In the genomic region with DNA sequence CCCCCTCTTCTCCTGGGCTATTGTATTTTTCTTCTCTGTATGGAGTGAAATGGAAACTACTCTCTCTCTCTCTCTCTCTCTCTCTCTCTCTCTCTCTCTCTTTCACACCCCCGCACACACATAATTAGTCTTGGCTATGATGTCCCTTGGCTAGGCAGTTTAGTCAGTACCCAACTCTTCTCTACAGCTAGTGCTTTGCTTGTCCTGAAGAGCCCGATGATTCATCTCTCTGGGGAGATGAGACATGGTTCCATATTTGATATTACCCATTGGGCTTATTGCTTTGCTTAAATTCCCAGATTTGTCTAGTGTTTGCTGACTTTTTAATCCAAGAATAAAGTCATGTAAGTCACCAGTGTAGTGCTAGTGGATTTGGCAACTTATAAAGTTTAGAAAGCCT, we compare ENCODE assay signal across 17 mouse cellular contexts.
DNase-seq lines count a peak whose midpoint lies in the region; ATAC-seq and TF ChIP-seq lines count a peak whose summit lies in the region.
"Had no signal": no experiment of that assay in that cellular context is flagged by ENCODE, and none has a peak within 500 bp of the region (broad histone marks: within the 10 kb centered on the region; RNA-seq: fewer than 3 reads in every experiment).

No protein-coding gene starts in this region.

- 54% methylated on average over 2 of the region's 2 CpGs for WGBS in heart, adult 2 months
- 85% methylated on average over 1 of the region's 2 CpGs for WGBS in lung, embryonic 16.5 days
- 78% methylated on average over 2 of the region's 2 CpGs for WGBS in lung, adult 2 months
- WGBS in liver, postnatal 0 days (ENCODE audit: insufficient replicate concordance), result 92% methylated on average over 2 of the region's 2 CpGs

- no peaks in the 10 kb centered on the region for H3K79me2 ChIP-seq in heart, adult 2 months (replicated peaks; ENCODE audit: control insufficient read depth, insufficient read depth, low read length)

- intact Hi-C loops in heart, adult 2 months (cut with DNase I), result no loop called here
- intact Hi-C loops in heart, postnatal 36 days (cut with DNase I), result loop anchor here (5.0 kb wide), 1 partner anchor 44 kb away; no protein-coding TSS in a partner anchor

- peak overlapping the region; percentile 57 for H3K27ac ChIP-seq in heart, adult 2 months
- H3K27ac ChIP-seq in lung, embryonic 16.5 days (ENCODE audit: low read length), result peak overlapping the region; percentile 36
- H3K27ac ChIP-seq in liver, postnatal 0 days (ENCODE audit: low read depth), result no peak overlapping the region
- H3K27ac ChIP-seq: embryonic facial prominence, embryonic 12.5 days; hindbrain, embryonic 14.5 days; liver, embryonic 14.5 days had no signal

- no peak overlapping the region for H3K9ac ChIP-seq in heart, adult 2 months (ENCODE audit: low read depth, low read length)
- no peak overlapping the region for H3K9ac ChIP-seq in lung, embryonic 16.5 days (ENCODE audit: low read length)
- no peak overlapping the region for H3K9ac ChIP-seq in liver, postnatal 0 days (replicated peaks)
- H3K9ac ChIP-seq: embryonic facial prominence, embryonic 12.5 days; forebrain, postnatal 0 days; hindbrain, embryonic 14.5 days; liver, embryonic 14.5 days had no signal

- DNase-seq in heart, adult 2 months, result peak in 1 of 2 experiments; percentile 22
- DNase-seq in heart, postnatal 36 days, result no peak
- DNase-seq in lung, adult 2 months, result no peak
- peak; percentile 37 for DNase-seq in Muller cell, postnatal 12 days (ENCODE audit: inconsistent ontology term)
- peak; percentile 87 for DNase-seq in skeletal muscle tissue, adult 2 months (ENCODE audit: low read depth, low spot score)
- DNase-seq in liver, postnatal 0 days, result no peak
- DNase-seq in thymus, postnatal 0 days (ENCODE audit: low spot score), result no peak
- DNase-seq: cerebellum, adult 11-12 months; forebrain, postnatal 0 days; kidney, postnatal 25 days; midbrain, embryonic 14.5 days had no signal

- no peaks in the 10 kb centered on the region for H3K36me3 ChIP-seq in heart, adult 2 months (ENCODE audit: control insufficient read depth, insufficient read depth, low read length)
- H3K36me3 ChIP-seq in lung, embryonic 16.5 days (ENCODE audit: control insufficient read depth, insufficient read depth, low read length), result peaks cover 3% of the 10 kb centered on the region; the same call in 1 of the 2 replicates
- no peaks in the 10 kb centered on the region; the same call in 1 of the 2 replicates for H3K36me3 ChIP-seq in liver, postnatal 0 days (replicated peaks; ENCODE audit: insufficient read depth, low read length)

- TF ChIP-seq EP300 in heart, adult 2 months (IDR thresholded peaks at IDR 0.05; ENCODE audit: insufficient read depth, low read depth, low read length), result no peak
- no peak for TF ChIP-seq EP300 in liver, postnatal 0 days (IDR thresholded peaks at IDR 0.05; ENCODE audit: low read depth)

- TF ChIP-seq POLR2A in heart, adult 2 months (IDR thresholded peaks at IDR 0.05; ENCODE audit: insufficient read depth, low read depth, low read length), result no peak
- no peak for TF ChIP-seq POLR2A in lung, adult 2 months (IDR thresholded peaks at IDR 0.05; ENCODE audit: borderline replicate concordance, extremely low read depth, low read depth, low read length)

- peaks cover 7% of the 10 kb centered on the region for H3K9me3 ChIP-seq in lung, embryonic 16.5 days (ENCODE audit: control insufficient read depth, low read length)
- H3K9me3 ChIP-seq in liver, postnatal 0 days (ENCODE audit: low read length), result peaks cover 8% of the 10 kb centered on the region

- H3K27me3 ChIP-seq in heart, adult 2 months (ENCODE audit: control insufficient read depth, insufficient read depth, low read length), result no peaks in the 10 kb centered on the region
- H3K27me3 ChIP-seq in lung, embryonic 16.5 days (ENCODE audit: control insufficient read depth, insufficient read depth, low read depth, low read length), result no peaks in the 10 kb centered on the region
- no peaks in the 10 kb centered on the region for H3K27me3 ChIP-seq in liver, postnatal 0 days (ENCODE audit: insufficient read depth, low read length)
- H3K27me3 ChIP-seq: embryonic facial prominence, embryonic 12.5 days; Patski had no signal

- H3K4me1 ChIP-seq in heart, adult 2 months (ENCODE audit: control insufficient read depth, insufficient read depth, low read length), result no peaks in the 10 kb centered on the region; the same call in 1 of the 2 replicates
- peaks cover 10% of the 10 kb centered on the region for H3K4me1 ChIP-seq in lung, embryonic 16.5 days (replicated peaks; ENCODE audit: control insufficient read depth, insufficient read depth, low read length)
- no peaks in the 10 kb centered on the region for H3K4me1 ChIP-seq in lung, adult 2 months (ENCODE audit: control insufficient read depth, insufficient read depth, low read length)
- no peaks in the 10 kb centered on the region for H3K4me1 ChIP-seq in liver, postnatal 0 days (ENCODE audit: insufficient read depth)

- ATAC-seq in lung, embryonic 16.5 days (ENCODE audit: low read depth), result no peak
- ATAC-seq in liver, postnatal 0 days, result no peak
- ATAC-seq: forebrain, postnatal 0 days; intestine, postnatal 0 days; Patski had no signal

- H3K4me3 ChIP-seq in heart, adult 2 months, result no peak overlapping the region
- no peak overlapping the region for H3K4me3 ChIP-seq in lung, embryonic 16.5 days (ENCODE audit: low read length)
- H3K4me3 ChIP-seq in lung, adult 2 months (replicated peaks; ENCODE audit: extremely low read depth, low read depth, low read length), result no peak overlapping the region
- H3K4me3 ChIP-seq in liver, postnatal 0 days (ENCODE audit: low read depth, low read length), result no peak overlapping the region
- H3K4me3 ChIP-seq: embryonic facial prominence, embryonic 12.5 days had no signal

- H3K4me2 ChIP-seq in lung, embryonic 16.5 days (ENCODE audit: low read depth, low read length), result no peak overlapping the region
- no peak overlapping the region for H3K4me2 ChIP-seq in liver, postnatal 0 days (ENCODE audit: low read depth, low read length)
- H3K4me2 ChIP-seq: embryonic facial prominence, embryonic 12.5 days; hindbrain, embryonic 14.5 days had no signal

- TF ChIP-seq CTCF in heart, adult 2 months (IDR thresholded peaks at IDR 0.05), result no peak
- TF ChIP-seq CTCF in lung, adult 2 months (IDR thresholded peaks at IDR 0.05; ENCODE audit: insufficient read depth, low read length), result no peak
- TF ChIP-seq CTCF in liver, postnatal 0 days (IDR thresholded peaks at IDR 0.05; ENCODE audit: low read depth), result no peak

Comparison
In these comparisons a context has a peak if more than half of its experiments do, and no peak if none do; other contexts are left out.
1. DNase-seq: peak in Muller cell, postnatal 12 days (single experiment) and skeletal muscle tissue, adult 2 months (single experiment); none in heart, postnatal 36 days (0 of 2), lung, adult 2 months (single experiment), liver, postnatal 0 days (single experiment) and thymus, postnatal 0 days (single experiment).